Mouse (Mus musculus) embryonic fibroblast, embryonic 13.5 days (primary cell): Measurements from ENCODE around the gene Ttll2.
"Not testable (repeated sequence)": the region's sequence is repeated elsewhere in the genome, so short reads cannot be mapped to it uniquely, and the experiment has no call there.

Experiments used
- CTCF ChIP-seq: IDR thresholded peaks from 2 replicates; pipeline ENCODE4 v1.5.1; 2011; ENCODE audit warnings: mild to moderate bottlenecking, control low read depth, low read length, moderate library complexity, borderline replicate concordance; ENCODE audit not compliant: insufficient read depth
- POLR2A ChIP-seq: IDR thresholded peaks from 2 replicates; pipeline ENCODE4 v1.6.1; 2011; ENCODE audit warnings: low read depth, mild to moderate bottlenecking, control low read depth, low read length, moderate library complexity

DNA sequence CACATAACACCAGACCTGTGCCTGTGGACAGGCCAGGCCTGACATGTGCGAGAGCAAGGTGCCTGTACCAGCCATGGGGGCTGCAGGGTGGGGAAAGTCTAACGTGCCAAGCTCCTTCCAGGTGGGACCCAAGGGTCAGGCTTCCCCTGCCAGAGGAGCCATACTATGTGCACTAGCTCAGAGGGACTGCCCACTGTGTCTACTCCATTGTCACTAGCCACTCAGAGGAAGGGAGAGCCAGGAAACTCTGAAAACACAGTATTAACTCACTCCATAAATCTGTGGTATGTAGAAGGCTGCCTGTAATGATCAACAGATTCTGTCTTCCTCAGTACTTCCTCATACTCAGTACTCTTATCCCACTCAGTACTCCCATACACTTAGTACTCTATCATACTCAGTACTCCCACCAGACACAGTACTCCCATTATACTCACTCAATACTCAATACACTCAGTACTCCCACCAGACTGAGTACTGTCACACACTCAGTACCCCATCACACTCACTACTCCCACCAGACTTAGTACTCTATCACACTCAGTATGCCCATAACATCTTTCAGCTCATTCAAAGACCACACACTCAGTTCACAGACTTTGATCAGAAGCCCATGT lies 36.0 kb upstream of the Ttll2 start:
- not testable (repeated sequence) for TF ChIP-seq CTCF, POLR2A
